Comparison of ENCODE assay signal across 9 mouse cellular contexts in the genomic region with DNA sequence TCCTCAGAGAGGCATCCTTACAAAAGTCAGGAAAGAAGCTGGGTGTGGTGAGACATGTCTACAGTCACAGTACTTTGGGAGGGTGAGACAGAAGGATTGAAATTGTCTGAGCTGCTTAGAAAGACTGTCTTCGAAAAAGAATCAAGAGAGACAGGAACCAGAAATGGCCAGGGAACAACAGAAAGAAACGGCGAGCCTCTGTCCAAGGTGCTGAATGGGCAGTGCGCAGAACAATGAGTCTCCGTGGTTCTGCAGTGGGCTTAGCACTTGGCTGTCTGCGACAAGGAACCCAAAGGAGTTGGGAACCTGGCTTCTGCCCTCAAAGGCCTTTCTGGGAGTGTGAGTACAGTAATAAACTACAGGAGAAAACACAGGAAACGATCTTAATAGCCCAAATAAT.
DNase-seq lines count a peak whose midpoint lies in the region; ATAC-seq lines count a peak whose summit lies in the region.
"Had no signal": no experiment of that assay in that cellular context is flagged by ENCODE, and none has a peak within 500 bp of the region (broad histone marks: within the 10 kb centered on the region; RNA-seq: fewer than 3 reads in every experiment).

No protein-coding gene starts in this region.

- ATAC-seq in heart, embryonic 11.5 days (replicated peaks; ENCODE audit: insufficient number of reproducible peaks, low FRiP score, low TSS enrichment) = no peak
- ATAC-seq in megakaryocyte-erythroid progenitor cell, adult 5-6 weeks (replicated peaks; ENCODE audit: low FRiP score, low TSS enrichment, poor library complexity, severe bottlenecking) = no peak

- peak; percentile 4 to 35 for DNase-seq in heart, postnatal 14 days
- peak; percentile 7 for DNase-seq in thymus, postnatal 0 days (ENCODE audit: low spot score)
- DNase-seq in thymus, postnatal 14 days = no peak
- DNase-seq in embryo, embryonic 11.5 days (ENCODE audit: low read depth, low spot score) = peak; percentile 54
- DNase-seq in splenic B cell, adult 2 months (ENCODE audit: low read depth, low spot score) = peak; percentile 51
- DNase-seq in cerebellum, adult 11 months = no peak

- no peaks in the 10 kb centered on the region for H3K4me1 ChIP-seq in heart, embryonic 11.5 days (ENCODE audit: control insufficient read depth, insufficient read depth, low read length)

- H3K4me2 ChIP-seq in heart, embryonic 11.5 days = no peak overlapping the region
- H3K4me2 ChIP-seq: liver, embryonic 15.5 days had no signal

- 18% methylated on average over 7 of the region's 7 CpGs for WGBS in heart, embryonic 11.5 days (ENCODE audit: insufficient replicate concordance)

- no peaks in the 10 kb centered on the region for H3K36me3 ChIP-seq in heart, embryonic 11.5 days (ENCODE audit: control insufficient read depth, insufficient read depth, low read length)
- H3K36me3 ChIP-seq in splenic B cell, adult 2 months (ENCODE audit: control insufficient read depth, insufficient read depth, low read length, poor library complexity, severe bottlenecking) = no peaks in the 10 kb centered on the region
- H3K36me3 ChIP-seq: liver, embryonic 15.5 days had no signal

- no peak overlapping the region for H3K27ac ChIP-seq in heart, embryonic 11.5 days (ENCODE audit: low read depth, low read length)
- H3K27ac ChIP-seq: liver, embryonic 15.5 days had no signal

- intact Hi-C loops in heart, postnatal 14 days (cut with DNase I) = no loop called here

- no peaks in the 10 kb centered on the region for H3K27me3 ChIP-seq in heart, embryonic 11.5 days (ENCODE audit: control insufficient read depth, insufficient read depth, low read length)
- no peaks in the 10 kb centered on the region for H3K27me3 ChIP-seq in splenic B cell, adult 2 months (ENCODE audit: control insufficient read depth, insufficient read depth, low read length, poor library complexity, severe bottlenecking)
- H3K27me3 ChIP-seq: liver, embryonic 15.5 days had no signal

- H3K9me3 ChIP-seq in heart, embryonic 11.5 days (replicated peaks; ENCODE audit: control insufficient read depth, low read length) = no peaks in the 10 kb centered on the region
- H3K9me3 ChIP-seq: liver, embryonic 15.5 days had no signal

- no peak overlapping the region for H3K4me3 ChIP-seq in heart, embryonic 11.5 days (ENCODE audit: low read depth, low read length)
- H3K4me3 ChIP-seq: liver, embryonic 15.5 days had no signal

- no peak overlapping the region for H3K9ac ChIP-seq in heart, embryonic 11.5 days (ENCODE audit: low read depth, low read length)
- H3K9ac ChIP-seq: liver, embryonic 15.5 days had no signal

Comparison
In these comparisons a context has a peak if more than half of its experiments do, and no peak if none do; other contexts are left out.
1. DNase-seq: peak in heart, postnatal 14 days (2 of 2), thymus, postnatal 0 days (single experiment), embryo, embryonic 11.5 days (single experiment) and splenic B cell, adult 2 months (single experiment); none in thymus, postnatal 14 days (single experiment) and cerebellum, adult 11 months (single experiment).